Mouse (Mus musculus) CH12.LX (cell line): ENCODE data around the gene Cyp17a1. TPM values are rescaled to one million over a fixed set of nuclear protein-coding genes. Genes with fewer than 3 reads are reported as not detected.

Experiments used
- DNase-seq: peaks from one replicate; pipeline ENCODE4 v3.0.0-alpha.2; 2013; ENCODE audit errors: extremely low read depth
- H3K27ac ChIP-seq: 2 replicates; pipeline ENCODE4 v1.5.1; 2012; ENCODE audit warnings: low read depth, mild to moderate bottlenecking, control low read depth, moderate library complexity; ENCODE audit not compliant: insufficient read depth
- H3K27me3 ChIP-seq: replicated peaks from 2 replicates; pipeline ENCODE3; 2012; ENCODE audit warnings: inconsistent platforms
- H3K36me3 ChIP-seq, 2 experiments: replicated peaks in 1 of 2; 2 replicates each; pipeline versions ENCODE3 to v1.6.1; 2012; ENCODE audit warnings: inconsistent platforms in 1 of 2, low read length in 1 of 2, mild to moderate bottlenecking in 1 of 2, mixed read lengths in 1 of 2, moderate library complexity in 1 of 2; ENCODE audit not compliant: control insufficient read depth in 1 of 2, insufficient read depth in 1 of 2
- H3K4me1 ChIP-seq, 2 experiments: 2 replicates each; pipeline ENCODE4 v1.6.1; 2012; ENCODE audit warnings: inconsistent platforms in 1 of 2, moderate library complexity in 1 of 2; ENCODE audit not compliant: insufficient read depth in 2 of 2, control insufficient read depth in 1 of 2
- H3K4me2 ChIP-seq: 2 replicates; pipeline ENCODE4 v1.6.1; 2012; ENCODE audit warnings: low read depth, mild to moderate bottlenecking, control low read depth; ENCODE audit not compliant: poor library complexity, insufficient read depth, severe bottlenecking
- H3K4me3 ChIP-seq, 3 experiments: fragments of 150-350 bp in 1 of 3; sonication (generic) in 1 of 3; replicated peaks in 1 of 3; 2 replicates each; pipeline versions ENCODE3 to v1.5.1; 2011 to 2012; ENCODE audit warnings: low read depth in 2 of 3, low read length in 2 of 3, mild to moderate bottlenecking in 2 of 3, moderate library complexity in 2 of 3, control low read depth in 1 of 3, improper control_type of control experiment in 1 of 3, inconsistent platforms in 1 of 3, mixed read lengths in 1 of 3; ENCODE audit not compliant: poor library complexity in 1 of 3
- H3K79me2 ChIP-seq: replicated peaks from 2 replicates; pipeline ENCODE4 v1.6.1; 2012; ENCODE audit warnings: mild to moderate bottlenecking, moderate library complexity; ENCODE audit not compliant: control insufficient read depth, poor library complexity, insufficient read depth, severe bottlenecking; ENCODE audit errors: extremely low read depth
- H3K9ac ChIP-seq: 2 replicates; pipeline ENCODE4 v1.6.1; 2012; ENCODE audit warnings: low read depth, mild to moderate bottlenecking, control low read depth, moderate library complexity; ENCODE audit not compliant: insufficient read depth
- H3K9me3 ChIP-seq: replicated peaks from 2 replicates; pipeline ENCODE3; 2012; ENCODE audit warnings: low read length, inconsistent platforms, mixed read lengths
- BHLHE40 ChIP-seq: IDR thresholded peaks from 2 replicates; pipeline ENCODE4 v1.6.1; 2011; ENCODE audit warnings: mild to moderate bottlenecking, low read depth, low read length, improper control_type of control experiment
- CTCF ChIP-seq, 2 experiments: IDR thresholded peaks in 1 of 2; conservative IDR thresholded peaks in 1 of 2; 2 replicates each; pipeline ENCODE4 v1.5.1; 2011 to 2012; ENCODE audit warnings: low read depth in 2 of 2, low read length in 2 of 2, improper control_type of control experiment in 1 of 2, inconsistent platforms in 1 of 2, mild to moderate bottlenecking in 1 of 2, moderate library complexity in 1 of 2
- ETS1 ChIP-seq: conservative IDR thresholded peaks from 2 replicates; pipeline ENCODE4 v1.6.1; 2012; ENCODE audit warnings: low read depth, mild to moderate bottlenecking, inconsistent platforms, low read length, improper control_type of control experiment, moderate library complexity
- GABPA ChIP-seq: IDR thresholded peaks from 2 replicates; pipeline ENCODE4 v1.6.1; 2012; ENCODE audit warnings: low read depth, low read length, improper control_type of control experiment, inconsistent platforms; ENCODE audit not compliant: insufficient replicate concordance
- IRF4 ChIP-seq: IDR thresholded peaks from 2 replicates; pipeline ENCODE4 v1.6.1; 2014; ENCODE audit warnings: low read depth, mild to moderate bottlenecking, inconsistent platforms, low read length, improper control_type of control experiment
- JUN ChIP-seq: IDR thresholded peaks from 2 replicates; pipeline ENCODE4 v1.6.1; 2011; ENCODE audit warnings: low read depth, mild to moderate bottlenecking, low read length, improper control_type of control experiment, moderate library complexity; ENCODE audit not compliant: insufficient read depth
- KAT2A ChIP-seq: IDR thresholded peaks from 2 replicates; pipeline ENCODE4 v1.6.1; 2012; ENCODE audit warnings: low read length, improper control_type of control experiment, inconsistent platforms; ENCODE audit not compliant: insufficient replicate concordance
- MAFK ChIP-seq: IDR thresholded peaks from 2 replicates; pipeline ENCODE4 v1.6.1; 2011; ENCODE audit warnings: low read length, improper control_type of control experiment; ENCODE audit not compliant: insufficient replicate concordance
- MAZ ChIP-seq: IDR thresholded peaks from 2 replicates; pipeline ENCODE4 v1.6.1; 2012; ENCODE audit warnings: low read depth, mild to moderate bottlenecking, inconsistent platforms, low read length, improper control_type of control experiment, moderate library complexity
- MEF2A ChIP-seq: IDR thresholded peaks from 2 replicates; pipeline ENCODE4 v1.6.1; 2014; ENCODE audit warnings: low read depth, mild to moderate bottlenecking, inconsistent platforms, low read length, improper control_type of control experiment, borderline replicate concordance
- MXI1 ChIP-seq: IDR thresholded peaks from 2 replicates; pipeline ENCODE4 v1.6.1; 2011; ENCODE audit warnings: mild to moderate bottlenecking, low read depth, low read length, improper control_type of control experiment
- MYC ChIP-seq: IDR thresholded peaks from 2 replicates; pipeline ENCODE4 v1.6.1; 2011; ENCODE audit warnings: low read depth, mild to moderate bottlenecking, improper control_type of control experiment, low read length
- PAX5 ChIP-seq: IDR thresholded peaks from 2 replicates; pipeline ENCODE4 v1.6.1; 2012; ENCODE audit warnings: low read length, inconsistent platforms, mixed read lengths
- POLR2A ChIP-seq: IDR thresholded peaks from 2 replicates; pipeline ENCODE4 v1.6.1; 2011; ENCODE audit warnings: low read depth, mild to moderate bottlenecking, improper control_type of control experiment, low read length
- POLR2AphosphoS2 ChIP-seq: IDR thresholded peaks from 2 replicates; pipeline ENCODE4 v1.6.1; 2011; ENCODE audit warnings: low read depth, low read length, improper control_type of control experiment
- RAD21 ChIP-seq: IDR thresholded peaks from 2 replicates; pipeline ENCODE4 v1.6.1; 2011; ENCODE audit warnings: low read depth, mild to moderate bottlenecking, low read length, improper control_type of control experiment, moderate library complexity
- RCOR1 ChIP-seq: conservative IDR thresholded peaks from 2 replicates; pipeline ENCODE4 v1.6.1; 2012; ENCODE audit warnings: low read depth, mild to moderate bottlenecking, inconsistent platforms, low read length, improper control_type of control experiment
- SIN3A ChIP-seq: IDR thresholded peaks from 2 replicates; pipeline ENCODE4 v1.6.1; 2012; ENCODE audit warnings: low read length, improper control_type of control experiment, inconsistent platforms
- SMC3 ChIP-seq: IDR thresholded peaks from 2 replicates; pipeline ENCODE4 v1.6.1; 2011; ENCODE audit warnings: low read depth, low read length, improper control_type of control experiment
- TBP ChIP-seq: conservative IDR thresholded peaks from 2 replicates; pipeline ENCODE4 v1.6.1; 2011; ENCODE audit warnings: low read depth, low read length, improper control_type of control experiment
- TCF12 ChIP-seq: IDR thresholded peaks from 2 replicates; pipeline ENCODE4 v1.6.1; 2014; ENCODE audit warnings: low read depth, mild to moderate bottlenecking, inconsistent platforms, low read length, improper control_type of control experiment
- UBTF ChIP-seq: IDR thresholded peaks from 2 replicates; pipeline ENCODE4 v1.6.1; 2012; ENCODE audit warnings: low read depth, mild to moderate bottlenecking, inconsistent platforms, low read length, improper control_type of control experiment, moderate library complexity
- USF1 ChIP-seq: IDR thresholded peaks from 2 replicates; pipeline ENCODE4 v1.6.1; 2014; ENCODE audit warnings: low read depth, mild to moderate bottlenecking, inconsistent platforms, low read length, improper control_type of control experiment
- USF2 ChIP-seq: conservative IDR thresholded peaks from 2 replicates; pipeline ENCODE4 v1.6.1; 2011; ENCODE audit warnings: low read depth, low read length, improper control_type of control experiment
- ZKSCAN1 ChIP-seq: IDR thresholded peaks from 2 replicates; pipeline ENCODE4 v1.6.1; 2012; ENCODE audit warnings: low read depth, inconsistent platforms, low read length, improper control_type of control experiment, borderline replicate concordance
- ZMIZ1 ChIP-seq: IDR thresholded peaks from 2 replicates; pipeline ENCODE4 v1.6.1; 2012; ENCODE audit warnings: low read depth, mild to moderate bottlenecking, inconsistent platforms, low read length, improper control_type of control experiment
- dilution Hi-C: fragments of 300-500 bp; cut with MboI; formaldehyde crosslinking; loops from 2 replicates; pipeline ENCODE4 v1.14.3; 2020; ENCODE audit warnings: low sequenced_read_pairs; ENCODE audit not compliant: extremely low pct_unique_long_range_greater_than_20kb, extremely low pct_ligation_motif_present
- in situ Hi-C: fragments of 300-500 bp; cut with MboI; formaldehyde crosslinking; loops from 3 replicates; pipeline ENCODE4 v1.14.3; 2019; ENCODE audit warnings: low sequenced_read_pairs, low pct_ligation_motif_present, low pct_unique_long_range_greater_than_20kb, mixed read lengths
- polyA plus RNA-seq: library from polyadenylated mRNA; unstranded; fragments of >175 nt; gene quantifications from 2 replicates; pipeline ENCODE4 v1.2.1, GENCODE M21; 2012; ENCODE audit warnings: low read depth; ENCODE audit not compliant: insufficient read length
- total RNA-seq, 2 experiments: library from RNA; depleted of rRNA; stranded (reverse); fragments of 300-350 nt in 1 of 2; fragments of >200 nt in 1 of 2; gene quantifications; 2 replicates each; pipeline ENCODE4 v1.2.3; 2012 to 2014

The Cyp17a1 gene
- total and polyA plus RNA-seq, 3 experiments = not detected

- H3K27ac ChIP-seq = no peak overlapping the region
- in situ Hi-C loops (no loop called here), dilution Hi-C loops (no loop called here)
- H3K9me3 ChIP-seq = no peaks in the 10 kb centered on the region
- no peak overlapping the region for H3K4me3 ChIP-seq
- H3K4me1 ChIP-seq = peaks cover 0 to 12% of the 10 kb centered on the region in 2 experiments; a peak in 2 of 4 replicates
- H3K36me3 ChIP-seq = peaks cover 17 to 77% of the 10 kb centered on the region in 2 experiments
- no peak overlapping the region for H3K4me2 ChIP-seq
- DNase-seq = no peak
- no peaks in the 10 kb centered on the region; the same call in 1 of the 2 replicates for H3K79me2 ChIP-seq
- no peak for TF ChIP-seq PAX5
- no peak for TF ChIP-seq ZKSCAN1
- no peak for TF ChIP-seq MAFK
- no peak for TF ChIP-seq ETS1
- TF ChIP-seq POLR2AphosphoS2 = no peak
- no peak for TF ChIP-seq SIN3A
- no peak for TF ChIP-seq POLR2A
- TF ChIP-seq MAZ = no peak
- no peak for TF ChIP-seq BHLHE40
- TF ChIP-seq MYC = no peak
- TF ChIP-seq UBTF = no peak
- no peak for TF ChIP-seq RAD21
- no peak for TF ChIP-seq GABPA
- no peak for TF ChIP-seq SMC3
- no peak for TF ChIP-seq USF1
- TF ChIP-seq RCOR1 = no peak
- H3K9ac ChIP-seq = no peak overlapping the region
- H3K27me3 ChIP-seq = no peaks in the 10 kb centered on the region
These were observed 41.3 kb downstream of the Cyp17a1 start for GRCm38 (mm10) chr19:46631637-46632036.

- Histone ChIP-seq H3K36me3 (peaks cover 21 to 78% of the 10 kb centered on the region in 2 experiments), H3K4me3 (no peak overlapping the region), H3K9me3 (no peaks in the 10 kb centered on the region), H3K9ac (no peak overlapping the region), H3K27me3 (no peaks in the 10 kb centered on the region), H3K4me2 (no peak overlapping the region), H3K79me2 (no peaks in the 10 kb centered on the region), H3K4me1 (peaks cover 0 to 12% of the 10 kb centered on the region in 2 experiments; a peak in 2 of 4 replicates), H3K27ac (no peak overlapping the region)
- TF ChIP-seq POLR2A (no peak), TBP (no peak), CTCF (conservative IDR thresholded peaks at IDR 0.05 in 1 of 2, IDR thresholded peaks at IDR 0.05 in 1 of 2; ENCODE audit: low read depth in 2 of 2, low read length in 2 of 2) (no peak), SMC3 (no peak), MAZ (no peak), ZMIZ1 (no peak), MXI1 (no peak), USF2 (no peak), TCF12 (no peak), JUN (no peak), MAFK (no peak), USF1 (no peak), BHLHE40 (no peak), UBTF (no peak), KAT2A (no peak), IRF4 (no peak), POLR2AphosphoS2 (no peak), MEF2A (no peak)
- dilution Hi-C loops = no loop called here
- no peak for DNase-seq
- in situ Hi-C loops = no loop called here
These were observed 43.2 kb downstream of the Cyp17a1 start for GRCm38 (mm10) chr19:46629807-46630206.
